Mouse (Mus musculus) spleen, adult 12 weeks (tissue): ENCODE measurements around the gene Rilpl1.
"Not testable (repeated sequence)": the region's sequence is repeated elsewhere in the genome, so short reads cannot be mapped to it uniquely, and the experiment has no call there.

ENCODE experiments used
- DNase-seq: peaks from one replicate; pipeline ENCODE4 v3.0.0; 2022; ENCODE audit warnings: low spot score

Gene Rilpl1

DNA sequence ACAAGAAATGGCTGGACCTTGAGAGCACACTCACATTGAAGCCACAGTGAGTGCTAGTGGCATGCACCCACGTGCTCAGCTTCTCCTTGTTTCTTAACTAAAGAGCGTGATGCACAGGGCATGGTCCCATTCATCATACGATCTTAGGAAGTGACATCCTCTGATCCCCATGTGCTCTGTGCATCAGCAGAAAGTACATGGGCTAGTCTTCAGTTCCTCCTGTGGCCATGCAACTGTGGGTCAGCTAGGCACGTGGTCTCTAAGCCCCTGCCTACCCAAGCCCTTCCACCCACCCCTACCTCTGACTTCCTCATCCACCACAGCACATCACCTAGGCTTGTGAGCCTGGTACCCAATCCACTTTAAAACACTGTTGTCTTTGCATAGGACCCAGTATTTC, 38.6 kb downstream of the Rilpl1 start:
- no peak for DNase-seq

DNA sequence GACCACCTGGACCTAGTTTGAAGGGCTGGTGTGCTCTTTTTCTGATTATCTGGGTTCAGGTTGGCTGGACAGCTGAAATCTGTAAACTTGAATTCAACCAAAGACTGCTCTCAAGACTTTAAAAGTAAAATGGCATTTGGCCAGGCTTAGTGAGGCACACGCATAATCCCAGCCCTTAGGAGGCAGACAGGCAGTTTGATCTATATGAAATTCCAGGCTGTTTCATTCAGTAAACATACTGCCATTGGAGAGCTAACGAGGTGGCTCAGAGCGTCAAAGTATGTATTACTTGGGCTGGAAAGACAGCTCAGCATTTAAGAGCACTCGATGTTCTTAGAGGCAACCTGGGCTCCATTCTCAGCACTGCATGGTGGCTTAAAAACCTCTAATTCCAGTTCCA, 39.5 kb downstream of the Rilpl1 start:
- no peak for DNase-seq

DNA sequence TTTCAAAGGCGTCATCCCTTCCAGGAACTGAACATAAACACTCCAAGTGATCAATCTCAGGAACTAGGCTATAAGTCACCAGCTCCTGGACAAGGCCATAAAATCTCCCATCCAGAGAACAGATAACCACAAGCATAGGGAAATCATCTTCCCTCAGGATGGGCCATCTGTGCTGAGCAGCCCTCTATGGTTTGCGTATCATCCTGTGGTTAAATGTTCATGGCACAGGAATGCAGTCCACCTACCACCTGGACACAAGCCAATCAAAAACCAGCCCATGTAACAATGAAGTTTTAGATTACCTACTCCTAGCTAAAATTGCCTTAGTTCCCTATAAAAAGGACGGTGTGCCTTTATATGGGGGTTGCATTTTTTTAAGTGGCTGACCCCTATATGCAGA, 42.3 kb downstream of the Rilpl1 start:
- no peak for DNase-seq

DNA sequence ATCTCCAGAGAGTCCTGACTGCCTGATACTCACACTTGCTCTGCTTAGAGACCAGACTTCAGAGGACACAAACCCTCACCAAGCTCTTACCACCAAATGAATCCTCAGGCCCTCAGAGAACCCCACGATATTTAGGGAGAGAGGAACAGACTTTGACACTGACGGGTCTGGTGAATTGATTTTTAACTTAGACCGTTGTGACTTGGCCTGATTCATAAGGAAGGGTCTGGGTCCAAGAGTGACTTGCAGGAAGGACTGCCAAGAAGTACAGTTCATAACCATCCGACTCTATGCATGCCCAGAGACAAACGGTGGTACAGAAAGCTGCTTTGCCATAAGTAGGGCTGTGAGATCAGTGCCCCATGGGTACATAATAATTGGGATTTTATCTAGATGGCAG, 45.5 kb downstream of the Rilpl1 start:
- DNase-seq: no peak

DNA sequence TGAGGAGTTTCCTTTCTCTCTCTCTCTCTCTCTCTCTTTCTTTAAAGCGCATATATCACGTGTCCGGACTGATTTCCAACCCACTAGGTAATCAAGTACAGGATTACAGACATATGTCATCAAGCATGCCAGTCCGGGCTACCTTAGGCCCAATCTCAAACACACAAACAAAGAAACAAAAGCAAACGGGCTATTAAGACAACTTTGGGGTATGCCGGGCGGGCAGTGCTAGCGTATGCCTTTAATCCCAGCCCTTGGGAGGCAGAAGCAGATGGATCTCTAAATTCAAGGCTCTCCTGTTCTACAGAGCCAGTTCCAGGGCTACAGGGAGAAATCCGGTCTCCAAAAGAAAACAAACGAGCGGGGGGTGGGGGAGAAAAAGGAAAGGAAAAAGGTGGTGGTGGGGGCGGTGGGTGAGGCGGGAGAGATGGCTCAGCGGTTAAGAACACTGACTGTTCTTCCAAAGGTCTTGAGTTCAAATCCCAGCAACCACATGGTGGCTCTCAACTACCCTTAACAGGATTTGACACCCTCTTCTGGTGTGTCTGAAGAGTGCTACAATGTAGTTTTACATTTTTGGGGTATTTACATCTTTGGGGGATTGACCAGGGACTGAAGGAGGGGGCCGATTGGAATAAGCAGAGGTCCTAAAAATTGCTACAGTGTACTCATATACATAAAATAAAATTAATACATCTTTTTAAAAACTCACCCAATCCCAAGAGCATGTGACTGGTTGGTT, 47.4 kb downstream of the Rilpl1 start:
- no peak for DNase-seq

- DNase-seq: peak; percentile 91
Measured at GRCm38 (mm10) chr5:124482966-124483654, 48.1 kb downstream of the Rilpl1 start, which contains the start of gene Snrnp35. Gene Snrnp35, plus strand, starts transcription at chr5:124483134.

- peak; percentile 38 for DNase-seq
Measured at GRCm38 (mm10) chr5:124482436-124482965, 48.7 kb downstream of the Rilpl1 start.

- DNase-seq: no peak
Measured at GRCm38 (mm10) chr5:124481714-124482113, 49.5 kb downstream of the Rilpl1 start.

- DNase-seq: no peak
Measured at GRCm38 (mm10) chr5:124480119-124480518, 51.1 kb downstream of the Rilpl1 start.

GRCm38 (mm10) chr5:124478873-124479204, 52.4 kb downstream of the Rilpl1 start:
- DNase-seq: no peak

DNA sequence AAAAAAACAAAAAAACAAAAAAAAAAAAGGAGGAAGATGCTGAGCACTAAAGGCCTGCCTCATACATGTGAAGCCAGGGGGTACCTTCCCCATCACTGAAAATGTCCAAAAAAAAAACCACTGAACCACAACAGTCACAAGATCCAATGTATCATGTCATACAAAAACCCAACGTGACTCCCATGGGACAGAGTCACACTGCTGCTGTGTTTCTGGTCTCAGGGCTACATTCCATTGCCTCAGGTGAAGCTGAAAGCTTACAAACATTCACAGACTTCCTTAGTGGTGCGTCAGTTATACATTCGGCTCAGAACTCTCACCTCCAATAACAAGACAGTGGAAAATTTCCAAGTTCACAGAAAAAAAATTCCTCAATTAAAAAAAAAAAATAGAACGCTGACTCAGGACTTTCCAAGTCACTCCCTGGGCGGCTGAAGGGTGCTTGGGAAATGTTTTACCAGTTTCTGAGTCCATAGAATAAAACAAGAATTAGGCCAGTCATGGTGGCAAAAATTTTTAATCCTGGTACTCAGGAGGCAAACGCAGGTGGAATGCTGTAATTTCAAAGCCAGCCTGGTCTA, 60.5 kb downstream of the Rilpl1 start:
- DNase-seq: no peak

DNA sequence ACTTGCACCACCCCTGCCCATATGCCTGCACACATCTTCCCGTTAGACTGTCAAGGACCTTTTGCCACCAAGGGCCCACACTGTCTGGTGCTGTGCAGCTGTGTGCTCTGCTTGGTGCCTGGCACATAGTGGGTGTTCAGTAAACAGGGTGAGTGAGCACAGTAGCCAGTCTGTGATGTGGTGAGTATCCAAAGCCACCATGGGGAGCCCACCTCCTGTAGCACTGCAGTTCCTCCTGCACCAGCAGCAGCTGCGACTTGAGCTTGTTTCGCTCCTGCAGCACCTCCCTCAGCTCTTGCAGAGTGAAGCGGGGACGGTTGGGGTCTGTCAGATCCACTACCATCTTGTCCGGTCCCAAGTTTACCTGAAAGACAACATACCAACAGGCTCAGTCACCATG, 61.7 kb downstream of the Rilpl1 start:
- DNase-seq: no peak

- DNase-seq: no peak
Measured at GRCm38 (mm10) chr5:124468365-124468764, 62.8 kb downstream of the Rilpl1 start.

GRCm38 (mm10) chr5:124467766-124468165, 63.4 kb downstream of the Rilpl1 start:
- DNase-seq: no peak

GRCm38 (mm10) chr5:124464905-124465304, 66.3 kb downstream of the Rilpl1 start:
- DNase-seq: no peak

GRCm38 (mm10) chr5:124463462-124463861, 67.7 kb downstream of the Rilpl1 start:
- no peak for DNase-seq

DNA sequence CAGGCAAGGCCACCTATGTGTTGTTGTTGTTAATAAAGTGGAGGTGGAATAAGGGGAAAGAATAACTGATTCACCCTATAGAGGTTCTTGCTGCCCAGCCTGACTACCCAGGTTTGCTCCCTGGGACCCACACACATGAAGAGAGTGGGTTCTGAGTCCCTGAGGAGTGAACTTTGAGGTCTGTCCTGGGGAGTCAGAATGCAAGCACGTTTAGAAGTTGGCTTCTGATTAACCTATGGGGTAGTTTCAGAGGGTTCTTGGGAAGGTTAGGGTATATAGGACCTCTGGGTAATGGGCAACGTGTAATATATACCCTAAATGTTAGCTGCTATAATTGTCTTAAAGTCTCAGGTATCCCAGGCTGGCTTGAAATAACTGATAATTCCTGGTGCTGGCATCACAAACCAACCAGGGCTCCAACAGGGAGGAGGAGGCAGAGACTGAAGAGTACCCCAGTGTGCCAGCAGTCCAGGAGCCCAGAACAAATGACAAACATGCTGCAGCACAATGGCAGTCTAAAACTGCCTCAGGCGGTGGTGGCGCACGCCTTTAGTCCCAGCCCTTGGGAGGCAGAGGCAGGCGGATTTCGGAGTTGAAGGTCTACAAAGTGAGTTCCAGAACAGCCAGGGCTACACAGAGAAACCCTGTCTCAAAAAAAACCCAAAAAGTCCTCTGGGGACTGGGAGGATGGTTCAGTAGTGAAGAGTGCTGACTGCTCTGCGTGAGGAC, 68.7 kb downstream of the Rilpl1 start:
- DNase-seq: no peak

- DNase-seq: not testable (repeated sequence)
Measured at GRCm38 (mm10) chr5:124460922-124461321, 70.3 kb downstream of the Rilpl1 start.

- no peak for DNase-seq
Measured at GRCm38 (mm10) chr5:124456762-124457161, 74.4 kb downstream of the Rilpl1 start.

- no peak for DNase-seq
Measured at GRCm38 (mm10) chr5:124454082-124454419, 77.1 kb downstream of the Rilpl1 start.

DNA sequence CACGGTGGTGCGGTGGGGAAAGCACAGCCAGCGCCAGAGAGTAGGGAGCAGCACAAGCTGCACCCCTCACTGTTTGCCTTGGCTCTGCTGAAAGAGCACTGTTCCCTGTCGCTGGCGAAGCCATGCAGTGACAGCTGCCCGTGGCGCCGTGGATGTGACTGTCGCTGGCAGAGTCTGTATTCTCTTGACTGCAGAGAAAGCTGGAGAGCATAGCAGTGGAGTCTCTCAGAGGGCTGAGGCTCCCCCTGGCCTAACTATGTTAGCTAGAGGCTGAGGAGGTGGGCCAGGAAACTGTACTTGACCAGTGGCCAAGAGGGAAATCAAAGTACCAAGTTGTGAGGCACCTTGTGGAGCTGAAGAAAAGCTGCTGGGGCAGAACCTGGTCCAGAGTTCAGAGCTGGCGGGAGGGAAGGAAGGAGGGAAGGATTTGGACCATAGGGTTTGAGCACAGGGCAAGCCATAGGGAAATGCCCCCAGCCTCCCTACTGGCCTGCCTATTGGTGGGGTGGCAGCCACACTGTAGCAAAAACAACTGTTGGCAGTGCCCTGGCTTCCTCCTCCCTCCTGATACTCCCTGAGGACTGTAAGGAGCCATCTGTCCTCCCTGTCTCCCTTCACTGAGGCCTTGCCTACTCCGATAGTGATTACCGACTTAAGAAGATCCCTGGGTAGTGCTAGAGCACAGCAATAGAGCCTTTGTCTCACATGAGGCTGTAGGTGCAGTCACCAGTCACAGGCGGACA, 77.7 kb downstream of the Rilpl1 start:
- DNase-seq: no peak
